Mouse (Mus musculus): ENCODE measurements around the gene Ipo8. TPM values are rescaled to one million over a fixed set of nuclear protein-coding genes. Genes with fewer than 3 reads are reported as not detected.

The Ipo8 gene
- polyA plus RNA-seq, 1 experiment from 2014 or later: 24.6 TPM

GRCm38 (mm10) chr6:148795145-148795544 lies 36.1 kb downstream of the Ipo8 start:
- H3K36me3 ChIP-seq: peaks cover 47% of the 10 kb centered on the region
- H3K4me2 ChIP-seq: no peak overlapping the region
- no peak for ATAC-seq (ENCODE audit: borderline replicate concordance, extremely low read depth, low FRiP score, low TSS enrichment)
- WGBS: 86% methylated on average over 2 of the region's 2 CpGs
- no peak overlapping the region for H3K9ac ChIP-seq
- no peak overlapping the region for H3K27ac ChIP-seq
- H3K9me3 ChIP-seq: no peaks in the 10 kb centered on the region
- H3K4me1 ChIP-seq: no peaks in the 10 kb centered on the region
- H3K27me3 ChIP-seq: no peaks in the 10 kb centered on the region
- no peak overlapping the region for H3K4me3 ChIP-seq

GRCm38 (mm10) chr6:148789010-148789673 lies 42.1 kb downstream of the Ipo8 start:
- Histone ChIP-seq H3K9me3 (no peaks in the 10 kb centered on the region), H3K4me1 (no peaks in the 10 kb centered on the region), H3K27me3 (no peaks in the 10 kb centered on the region), H3K36me3 (peaks cover 39% of the 10 kb centered on the region), H3K4me3 (no peak overlapping the region), H3K9ac (no peak overlapping the region), H3K4me2 (no peak overlapping the region), H3K27ac (no peak overlapping the region)
- WGBS: 85% methylated on average over 9 of the region's 9 CpGs
- no peak for ATAC-seq (ENCODE audit: borderline replicate concordance, extremely low read depth, low FRiP score, low TSS enrichment)

GRCm38 (mm10) chr6:148786186-148786585 lies 45.1 kb downstream of the Ipo8 start:
- Histone ChIP-seq H3K36me3 (peaks cover 34% of the 10 kb centered on the region), H3K4me2 (no peak overlapping the region), H3K9ac (no peak overlapping the region), H3K4me3 (no peak overlapping the region), H3K27ac (no peak overlapping the region), H3K9me3 (no peaks in the 10 kb centered on the region), H3K27me3 (no peaks in the 10 kb centered on the region), H3K4me1 (no peaks in the 10 kb centered on the region)
- WGBS: 80% methylated on average over 5 of the region's 5 CpGs
- ATAC-seq (ENCODE audit: borderline replicate concordance, extremely low read depth, low FRiP score, low TSS enrichment): no peak

GRCm38 (mm10) chr6:148784418-148784817 lies 46.8 kb downstream of the Ipo8 start:
- Histone ChIP-seq H3K36me3 (peaks cover 36% of the 10 kb centered on the region), H3K4me2 (no peak overlapping the region), H3K9ac (no peak overlapping the region), H3K9me3 (no peaks in the 10 kb centered on the region), H3K27ac (no peak overlapping the region), H3K4me1 (no peaks in the 10 kb centered on the region), H3K27me3 (no peaks in the 10 kb centered on the region), H3K4me3 (no peak overlapping the region)
- 85% methylated on average over 9 of the region's 9 CpGs for WGBS
- no peak for ATAC-seq (ENCODE audit: borderline replicate concordance, extremely low read depth, low FRiP score, low TSS enrichment)

- Histone ChIP-seq H3K9me3 (no peaks in the 10 kb centered on the region), H3K4me1 (no peaks in the 10 kb centered on the region), H3K9ac (no peak overlapping the region), H3K4me3 (no peak overlapping the region), H3K36me3 (peaks cover 55% of the 10 kb centered on the region), H3K27me3 (no peaks in the 10 kb centered on the region), H3K4me2 (no peak overlapping the region), H3K27ac (no peak overlapping the region)
- WGBS: 90% methylated on average over 2 of the region's 2 CpGs
- no peak for ATAC-seq (ENCODE audit: borderline replicate concordance, extremely low read depth, low FRiP score, low TSS enrichment)
Measured at GRCm38 (mm10) chr6:148776236-148776635, 55.0 kb downstream of the Ipo8 start.

- no peaks in the 10 kb centered on the region for H3K27me3 ChIP-seq
- no peak overlapping the region for H3K27ac ChIP-seq
- no peak for ATAC-seq (ENCODE audit: borderline replicate concordance, extremely low read depth, low FRiP score, low TSS enrichment)
- peaks cover 25% of the 10 kb centered on the region for H3K36me3 ChIP-seq
- H3K9ac ChIP-seq: no peak overlapping the region
- WGBS: 80% methylated on average over 3 of the region's 3 CpGs
- no peak overlapping the region for H3K4me3 ChIP-seq
- H3K4me2 ChIP-seq: no peak overlapping the region
- no peaks in the 10 kb centered on the region for H3K4me1 ChIP-seq
- no peaks in the 10 kb centered on the region for H3K9me3 ChIP-seq
Measured at GRCm38 (mm10) chr6:148771423-148771822, 59.8 kb downstream of the Ipo8 start.

- no peak overlapping the region for H3K27ac ChIP-seq
- H3K36me3 ChIP-seq: peaks cover 9% of the 10 kb centered on the region
- H3K9ac ChIP-seq: no peak overlapping the region
- H3K9me3 ChIP-seq: no peaks in the 10 kb centered on the region
- no peak overlapping the region for H3K4me2 ChIP-seq
- no peak overlapping the region for H3K4me3 ChIP-seq
- 81% methylated on average over 12 of the region's 12 CpGs for WGBS
- no peaks in the 10 kb centered on the region for H3K4me1 ChIP-seq
- no peaks in the 10 kb centered on the region for H3K27me3 ChIP-seq
- ATAC-seq (ENCODE audit: borderline replicate concordance, extremely low read depth, low FRiP score, low TSS enrichment): 0 out of 2 replicates have a peak, but pooled peaks have one; percentile 27
Measured at GRCm38 (mm10) chr6:148768419-148768818, 62.8 kb downstream of the Ipo8 start.

- ATAC-seq (ENCODE audit: borderline replicate concordance, extremely low read depth, low FRiP score, low TSS enrichment): no peak
- Histone ChIP-seq H3K36me3 (peaks cover 5% of the 10 kb centered on the region), H3K4me1 (no peaks in the 10 kb centered on the region), H3K9ac (no peak overlapping the region), H3K9me3 (no peaks in the 10 kb centered on the region), H3K4me3 (no peak overlapping the region), H3K27ac (no peak overlapping the region), H3K4me2 (no peak overlapping the region), H3K27me3 (no peaks in the 10 kb centered on the region)
Measured at GRCm38 (mm10) chr6:148767228-148767627, 64.0 kb downstream of the Ipo8 start.

- H3K27me3 ChIP-seq: no peaks in the 10 kb centered on the region
Measured at GRCm38 (mm10) chr6:148761967-148762712, 69.1 kb downstream of the Ipo8 start.

GRCm38 (mm10) chr6:148761475-148761874 lies 69.8 kb downstream of the Ipo8 start:
- Histone ChIP-seq H3K27me3 (no peaks in the 10 kb centered on the region), H3K27ac (no peak overlapping the region), H3K9ac (no peak overlapping the region), H3K4me2 (no peak overlapping the region), H3K4me1 (no peaks in the 10 kb centered on the region), H3K36me3 (no peaks in the 10 kb centered on the region), H3K9me3 (no peaks in the 10 kb centered on the region), H3K4me3 (no peak overlapping the region)
- no peak for ATAC-seq (ENCODE audit: borderline replicate concordance, extremely low read depth, low FRiP score, low TSS enrichment)
- WGBS: 72% methylated on average over 4 of the region's 4 CpGs

More at GRCm38 (mm10) chr6:148761967-148762712, 69.1 kb downstream of the Ipo8 start:
- no peaks in the 10 kb centered on the region for H3K36me3 ChIP-seq
- no peak overlapping the region for H3K27ac ChIP-seq
- no peaks in the 10 kb centered on the region for H3K4me1 ChIP-seq
- WGBS: 80% methylated on average over 3 of the region's 3 CpGs
- no peak overlapping the region for H3K9ac ChIP-seq
- ATAC-seq (ENCODE audit: borderline replicate concordance, extremely low read depth, low FRiP score, low TSS enrichment): no peak
- no peak overlapping the region for H3K4me3 ChIP-seq
- no peak overlapping the region for H3K4me2 ChIP-seq
- no peaks in the 10 kb centered on the region for H3K9me3 ChIP-seq

GRCm38 (mm10) chr6:148756535-148756934 lies 74.7 kb downstream of the Ipo8 start:
- no peaks in the 10 kb centered on the region for H3K9me3 ChIP-seq
- H3K9ac ChIP-seq: no peak overlapping the region
- WGBS: 94% methylated on average over 1 of the region's 1 CpGs
- no peak overlapping the region for H3K4me3 ChIP-seq
- no peak overlapping the region for H3K27ac ChIP-seq
- H3K4me1 ChIP-seq: no peaks in the 10 kb centered on the region
- no peak overlapping the region for H3K4me2 ChIP-seq
- H3K27me3 ChIP-seq: no peaks in the 10 kb centered on the region
- no peak for ATAC-seq (ENCODE audit: borderline replicate concordance, extremely low read depth, low FRiP score, low TSS enrichment)
- H3K36me3 ChIP-seq: no peaks in the 10 kb centered on the region

GRCm38 (mm10) chr6:148751400-148751799 lies 79.9 kb downstream of the Ipo8 start:
- Histone ChIP-seq H3K4me1 (no peaks in the 10 kb centered on the region), H3K9ac (no peak overlapping the region), H3K27me3 (no peaks in the 10 kb centered on the region), H3K36me3 (no peaks in the 10 kb centered on the region), H3K9me3 (no peaks in the 10 kb centered on the region), H3K27ac (no peak overlapping the region), H3K4me3 (no peak overlapping the region), H3K4me2 (no peak overlapping the region)
- WGBS: 74% methylated on average over 2 of the region's 2 CpGs
- no peak for ATAC-seq (ENCODE audit: borderline replicate concordance, extremely low read depth, low FRiP score, low TSS enrichment)
